Mouse (Mus musculus): ENCODE data around the gene Cdk11b. TPM values are rescaled to one million over a fixed set of nuclear protein-coding genes. Genes with fewer than 3 reads are reported as not detected.
"Not testable (repeated sequence)": the region's sequence is repeated elsewhere in the genome, so short reads cannot be mapped to it uniquely, and the experiment has no call there.

Gene Cdk11b
- polyA plus RNA-seq, 1 experiment from 2014 or later = 56.3 TPM

DNA sequence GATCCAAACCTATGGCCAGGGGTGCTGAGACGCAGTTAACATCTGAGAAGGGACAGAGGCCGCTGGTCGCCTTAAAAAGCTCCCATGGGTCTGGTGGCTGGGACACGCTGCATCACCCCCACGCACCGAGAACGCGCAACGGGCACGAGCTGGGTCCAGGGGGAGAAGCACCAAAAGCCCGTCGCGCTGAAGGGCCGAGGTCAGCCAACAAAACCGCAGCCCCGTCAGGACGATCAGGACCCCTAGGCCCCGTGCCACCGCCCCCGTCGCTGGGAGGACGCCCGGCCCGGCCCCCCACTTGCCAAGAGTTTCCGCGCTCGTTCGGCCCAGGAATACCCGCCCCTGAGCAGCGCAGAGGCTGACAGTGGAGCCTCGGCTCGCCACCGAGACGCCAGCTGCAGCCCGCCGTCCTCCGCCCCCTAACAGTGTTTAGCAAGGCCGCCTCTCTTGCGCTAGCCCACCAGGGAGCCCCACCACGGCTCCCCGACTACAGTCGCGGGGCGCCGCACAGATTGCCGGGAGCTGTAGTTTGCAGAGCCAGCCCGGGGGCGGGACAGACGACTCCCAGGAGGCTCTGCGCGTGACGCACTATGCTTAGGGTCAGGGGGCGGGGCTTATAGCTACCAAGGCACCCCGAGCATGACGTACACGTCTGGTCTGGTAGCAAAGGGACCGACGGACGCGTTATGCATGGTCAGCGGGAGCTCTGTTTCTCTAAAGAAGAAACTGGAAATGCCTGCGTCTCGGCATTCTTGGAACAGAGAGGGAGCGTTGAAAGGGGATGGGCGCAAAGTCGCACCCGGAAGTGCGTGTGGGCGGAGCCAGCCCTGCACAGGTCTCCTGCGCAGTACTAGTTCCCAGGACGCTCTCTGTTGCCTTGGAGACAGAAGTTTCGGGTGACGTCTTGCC lies 44.3 kb downstream of the Cdk11b start, which contains the start of gene Mib2:
TSS of gene Mib2 (minus strand) at position 510 of the 909 bp plus-strand sequence.
- under 1% methylated on average over 73 of the region's 73 CpGs for WGBS
- no peak for TF ChIP-seq CTCF (IDR thresholded peaks at IDR 0.05; ENCODE audit: low read depth)
- Histone ChIP-seq H3K9ac (peak within 1 kb of the TSS; percentile 80), H3K4me3 (ENCODE audit: low read depth, low read length) (peak within 1 kb of the TSS; percentile 86), H3K27me3 (ENCODE audit: insufficient read depth, low read length) (no peaks in the 10 kb centered on the region), H3K36me3 (ENCODE audit: insufficient read depth) (peaks cover 6% of the 10 kb centered on the region; the same call in 1 of the 2 replicates), H3K4me2 (peak within 1 kb of the TSS; percentile 69), H3K4me1 (ENCODE audit: insufficient read depth) (no peaks in the 10 kb centered on the region), H3K9me3 (ENCODE audit: low read depth, low read length) (no peaks in the 10 kb centered on the region), H3K27ac (ENCODE audit: low read depth) (peak within 1 kb of the TSS; percentile 60; the same call in 1 of the 2 replicates)
- DNase-seq = peak; percentile 98
- ATAC-seq (ENCODE audit: insufficient read depth) = peak; percentile 99

DNA sequence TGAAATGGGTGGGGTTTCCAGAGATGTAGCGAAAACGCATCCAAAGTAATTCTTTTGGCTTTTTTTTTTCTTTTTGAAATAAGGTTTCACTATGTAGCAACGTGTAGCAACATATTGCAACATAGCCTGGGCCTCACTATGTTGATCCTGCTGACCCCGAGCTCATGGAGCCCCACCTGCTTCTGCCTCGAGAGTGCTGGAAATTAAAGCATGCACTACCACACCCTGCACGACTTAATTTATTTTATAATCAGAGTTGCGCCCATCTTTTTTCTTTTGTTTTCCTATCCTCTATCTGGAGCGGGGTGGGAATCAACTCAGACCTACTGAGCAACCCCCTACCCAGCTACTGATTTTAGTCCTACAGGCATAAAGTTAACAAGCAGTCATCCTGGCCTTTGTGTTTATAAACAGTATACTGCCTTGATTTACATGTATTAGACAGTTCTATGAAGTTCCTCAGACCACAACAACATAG lies 45.0 kb downstream of the Cdk11b start:
- peak overlapping the region; percentile 86 for H3K4me3 ChIP-seq (ENCODE audit: low read depth, low read length)
- TF ChIP-seq CTCF (IDR thresholded peaks at IDR 0.05; ENCODE audit: low read depth) = no peak
- H3K36me3 ChIP-seq (ENCODE audit: insufficient read depth) = peaks cover 6% of the 10 kb centered on the region; the same call in 1 of the 2 replicates
- H3K27ac ChIP-seq (ENCODE audit: low read depth) = no peak overlapping the region; the same call in 1 of the 2 replicates
- no peaks in the 10 kb centered on the region for H3K4me1 ChIP-seq (ENCODE audit: insufficient read depth)
- no peaks in the 10 kb centered on the region for H3K27me3 ChIP-seq (ENCODE audit: insufficient read depth, low read length)
- ATAC-seq (ENCODE audit: insufficient read depth) (no peak), DNase-seq (no peak)
- H3K9ac ChIP-seq = peak overlapping the region; percentile 43
- WGBS = 1% methylated on average over 8 of the region's 8 CpGs
- no peaks in the 10 kb centered on the region for H3K9me3 ChIP-seq (ENCODE audit: low read depth, low read length)
- peak overlapping the region; percentile 69 for H3K4me2 ChIP-seq

DNA sequence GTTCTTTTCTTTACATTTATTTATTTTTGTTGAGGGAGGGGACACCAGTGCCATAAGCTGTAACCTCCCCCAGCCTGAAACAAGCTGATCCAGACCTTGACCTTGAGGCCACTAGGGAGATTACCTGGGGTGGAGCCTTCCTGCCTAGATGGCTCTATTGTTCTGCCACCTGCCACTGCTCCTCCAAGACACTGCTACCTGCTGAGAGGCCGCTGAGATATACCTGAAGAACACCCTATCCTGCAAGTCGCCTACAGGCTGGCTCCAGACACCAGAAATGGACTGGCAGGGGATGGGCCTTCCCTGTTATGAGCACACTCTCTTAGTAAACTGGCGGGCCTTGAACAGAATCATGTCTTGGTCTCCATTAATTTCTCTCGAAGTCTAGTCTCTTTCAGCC lies 45.6 kb downstream of the Cdk11b start:
- H3K4me2 ChIP-seq; H3K9me3 ChIP-seq (ENCODE audit: low read depth, low read length); H3K36me3 ChIP-seq (ENCODE audit: insufficient read depth); H3K27me3 ChIP-seq (ENCODE audit: insufficient read depth, low read length); H3K27ac ChIP-seq (ENCODE audit: low read depth); DNase-seq; H3K4me3 ChIP-seq (ENCODE audit: low read depth, low read length); H3K4me1 ChIP-seq (ENCODE audit: insufficient read depth); ATAC-seq (ENCODE audit: insufficient read depth); H3K9ac ChIP-seq: not testable (repeated sequence)
- 66% methylated on average over 4 of the region's 4 CpGs for WGBS

DNA sequence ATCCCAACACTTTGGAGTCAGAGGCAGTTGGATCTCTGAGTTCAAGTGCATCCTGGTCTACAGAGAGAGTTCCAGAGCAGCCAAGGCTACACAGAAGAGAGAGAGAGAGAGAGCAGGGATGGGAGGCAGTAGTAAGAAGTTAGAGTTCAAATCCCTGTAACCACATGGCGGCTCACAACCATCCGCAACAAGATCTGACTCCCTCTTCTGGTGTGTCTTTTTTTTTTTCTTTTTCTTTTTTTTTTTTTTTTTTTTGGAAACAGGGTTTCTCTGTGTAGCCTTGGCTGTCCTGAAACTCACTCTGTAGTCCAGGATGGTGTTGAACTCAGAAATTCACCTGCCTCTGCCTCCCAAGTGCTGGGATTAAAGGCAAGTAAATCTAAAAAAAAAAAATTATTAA lies 47.4 kb downstream of the Cdk11b start:
- no peak overlapping the region for H3K4me2 ChIP-seq
- H3K36me3 ChIP-seq (ENCODE audit: insufficient read depth) = no peaks in the 10 kb centered on the region
- WGBS = 51% methylated on average over 2 of the region's 2 CpGs
- no peaks in the 10 kb centered on the region for H3K9me3 ChIP-seq (ENCODE audit: low read depth, low read length)
- H3K9ac ChIP-seq = no peak overlapping the region
- no peak for TF ChIP-seq CTCF (IDR thresholded peaks at IDR 0.05; ENCODE audit: low read depth)
- no peak overlapping the region for H3K4me3 ChIP-seq (ENCODE audit: low read depth, low read length)
- DNase-seq = no peak
- no peaks in the 10 kb centered on the region for H3K27me3 ChIP-seq (ENCODE audit: insufficient read depth, low read length)
- H3K27ac ChIP-seq (ENCODE audit: low read depth) = no peak overlapping the region
- ATAC-seq (ENCODE audit: insufficient read depth) = no peak
- H3K4me1 ChIP-seq (ENCODE audit: insufficient read depth) = no peaks in the 10 kb centered on the region

DNA sequence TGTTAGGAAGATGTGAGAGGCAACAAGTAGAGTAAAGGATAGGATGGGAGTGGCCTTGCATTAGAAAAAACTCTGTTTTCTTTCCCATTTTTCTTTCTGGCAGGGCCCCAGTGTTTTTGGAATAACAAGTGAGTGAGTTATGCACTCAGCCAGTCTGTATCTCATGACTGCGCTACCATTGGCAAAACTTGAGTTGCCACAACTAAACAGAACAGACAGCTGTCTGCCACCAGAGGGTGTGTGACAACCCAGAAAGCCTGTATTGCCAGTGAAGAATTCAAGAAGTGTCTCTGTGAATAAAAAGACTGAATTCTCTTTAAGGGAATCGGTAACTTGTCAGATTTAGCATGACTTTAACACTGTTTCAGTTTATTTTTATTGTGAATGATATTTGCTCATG lies 51.3 kb downstream of the Cdk11b start:
- Histone ChIP-seq H3K27ac (ENCODE audit: low read depth) (no peak overlapping the region), H3K4me1 (ENCODE audit: insufficient read depth) (no peaks in the 10 kb centered on the region), H3K27me3 (ENCODE audit: insufficient read depth, low read length) (no peaks in the 10 kb centered on the region), H3K36me3 (ENCODE audit: insufficient read depth) (no peaks in the 10 kb centered on the region), H3K9me3 (ENCODE audit: low read depth, low read length) (no peaks in the 10 kb centered on the region), H3K4me2 (no peak overlapping the region), H3K9ac (no peak overlapping the region), H3K4me3 (ENCODE audit: low read depth, low read length) (no peak overlapping the region)
- ATAC-seq (ENCODE audit: insufficient read depth) (no peak), DNase-seq (peak; percentile 29)
- peak; percentile 40; the same call in 1 of the 2 replicates for TF ChIP-seq CTCF (IDR thresholded peaks at IDR 0.05; ENCODE audit: low read depth)
- 65% methylated on average over 2 of the region's 2 CpGs for WGBS

DNA sequence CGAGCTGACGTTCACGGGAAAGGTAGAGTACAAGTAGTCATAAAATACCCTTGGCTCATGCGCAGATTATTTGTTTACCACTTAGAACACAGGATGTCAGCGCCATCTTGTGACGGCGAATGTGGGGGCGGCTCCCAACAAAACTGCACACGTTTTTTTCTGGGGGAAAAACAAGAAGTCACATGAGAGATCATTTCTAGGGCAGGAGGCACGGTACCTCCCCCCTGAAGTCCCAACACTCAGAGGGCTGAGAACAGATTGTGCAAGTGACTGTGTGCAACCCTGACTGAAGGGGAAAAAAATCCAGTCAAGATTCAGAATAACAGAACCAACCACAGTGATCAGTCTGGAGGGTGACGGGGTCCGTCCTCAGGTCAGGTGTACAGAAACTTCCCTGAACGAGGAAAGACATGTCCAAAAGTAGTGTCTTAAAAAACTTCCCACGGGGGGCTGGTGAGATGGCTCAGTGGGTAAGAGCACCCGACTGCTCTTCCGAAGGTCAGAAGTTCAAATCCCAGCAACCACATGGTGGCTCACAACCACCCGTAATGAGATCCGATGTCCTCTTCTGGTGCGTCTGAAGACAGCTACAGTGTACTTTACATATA lies 59.1 kb downstream of the Cdk11b start:
- not testable (repeated sequence) for ATAC-seq (ENCODE audit: insufficient read depth); H3K27me3 ChIP-seq (ENCODE audit: insufficient read depth, low read length); H3K27ac ChIP-seq (ENCODE audit: low read depth); H3K9ac ChIP-seq; H3K4me1 ChIP-seq (ENCODE audit: insufficient read depth); H3K36me3 ChIP-seq (ENCODE audit: insufficient read depth); DNase-seq; H3K4me2 ChIP-seq; H3K9me3 ChIP-seq (ENCODE audit: low read depth, low read length); H3K4me3 ChIP-seq (ENCODE audit: low read depth, low read length)
- 84% methylated on average over 15 of the region's 19 CpGs for WGBS

DNA sequence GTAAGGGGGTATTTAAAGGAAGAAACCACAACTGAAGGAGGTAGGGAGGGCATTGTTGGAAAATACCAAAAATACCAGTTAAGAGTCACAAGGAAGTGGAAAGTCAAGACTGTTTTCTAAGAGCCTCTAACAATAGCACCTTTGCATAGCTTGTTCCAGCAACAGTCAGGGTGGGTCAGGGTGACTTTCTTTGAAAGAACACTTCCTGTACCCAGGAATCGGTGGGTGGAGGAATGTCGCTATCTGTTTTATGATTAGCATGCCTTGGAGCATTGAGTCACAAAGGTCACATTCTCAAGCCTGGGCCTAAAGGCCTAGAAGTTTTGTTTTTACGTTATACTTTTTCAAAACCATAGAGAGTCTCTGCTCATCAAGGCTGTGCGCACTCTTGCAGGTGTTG lies 63.1 kb downstream of the Cdk11b start:
- not testable (repeated sequence) for H3K9me3 ChIP-seq (ENCODE audit: low read depth, low read length); H3K4me2 ChIP-seq; H3K9ac ChIP-seq; H3K27me3 ChIP-seq (ENCODE audit: insufficient read depth, low read length); ATAC-seq (ENCODE audit: insufficient read depth); H3K4me1 ChIP-seq (ENCODE audit: insufficient read depth); H3K36me3 ChIP-seq (ENCODE audit: insufficient read depth); H3K27ac ChIP-seq (ENCODE audit: low read depth); H3K4me3 ChIP-seq (ENCODE audit: low read depth, low read length); DNase-seq
- WGBS = 74% methylated on average over 4 of the region's 4 CpGs
